Mouse (Mus musculus): ENCODE data around the gene Sult2a4.
"Not testable (repeated sequence)": the region's sequence is repeated elsewhere in the genome, so short reads cannot be mapped to it uniquely, and the experiment has no call there.

The Sult2a4 gene

DNA sequence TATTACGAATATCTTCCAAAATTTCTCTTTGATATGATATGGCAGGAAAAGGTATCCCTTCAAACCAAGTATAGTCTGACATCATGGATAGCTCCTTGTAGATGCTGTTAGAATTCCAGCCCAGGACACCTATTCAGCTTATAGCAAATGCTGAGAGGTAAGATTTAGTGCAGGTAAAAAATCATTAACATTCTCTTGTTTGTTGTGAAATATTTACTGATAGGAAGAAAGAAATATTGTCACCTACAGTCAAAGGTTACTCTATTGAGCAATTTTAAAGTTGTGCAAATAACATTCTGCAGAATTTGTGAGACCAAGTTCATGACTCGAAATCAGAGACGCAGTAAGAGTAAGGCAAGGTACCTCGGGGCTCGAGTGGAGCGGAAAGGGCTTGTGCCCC, at the start of gene Sult2a4:
Sult2a4 (minus strand) TSS at position 101 of the 400 bp plus-strand sequence.
- not testable (repeated sequence) for DNase-seq

DNA sequence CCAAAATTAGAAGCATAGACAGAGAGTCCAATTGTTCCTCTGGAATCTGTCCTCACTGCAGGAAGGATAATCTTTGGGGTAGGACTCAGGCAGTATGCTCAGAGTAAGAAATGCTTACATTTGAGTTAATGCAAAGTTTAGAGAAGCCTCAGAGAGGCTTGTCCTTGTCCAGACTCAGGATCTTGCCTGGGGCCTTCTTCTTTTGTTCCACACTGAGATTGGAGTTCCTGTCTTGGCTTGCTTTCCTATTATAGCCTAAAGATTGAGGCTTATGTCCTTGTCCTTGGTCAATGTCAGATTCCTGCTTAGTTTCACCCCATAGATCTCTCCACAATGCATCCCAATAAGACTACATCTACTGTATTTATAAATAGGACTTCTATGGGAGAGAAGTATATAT, 41.4 kb upstream of the Sult2a4 start:
- DNase-seq: not testable (repeated sequence)

DNA sequence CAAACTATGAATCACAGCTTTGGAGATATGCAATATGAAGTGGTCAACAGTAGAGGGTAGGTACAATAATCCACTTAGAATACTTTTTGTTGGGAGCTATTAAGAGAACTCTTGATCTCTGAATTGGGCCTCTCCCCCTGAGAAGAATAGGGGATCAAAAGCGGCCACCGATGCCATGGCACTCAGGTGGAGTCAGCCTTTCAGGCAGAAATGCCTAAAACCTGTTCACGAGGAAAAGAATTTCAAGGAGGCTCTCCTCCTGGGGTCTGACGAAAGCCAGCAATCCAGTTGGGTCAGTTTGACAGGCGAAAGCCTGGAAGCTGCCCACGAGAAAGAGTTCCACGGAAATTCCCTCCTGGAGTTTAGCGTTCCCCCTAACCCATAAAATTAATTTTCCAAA, 23.7 kb upstream of the Sult2a4 start:
- no peak for DNase-seq

DNA sequence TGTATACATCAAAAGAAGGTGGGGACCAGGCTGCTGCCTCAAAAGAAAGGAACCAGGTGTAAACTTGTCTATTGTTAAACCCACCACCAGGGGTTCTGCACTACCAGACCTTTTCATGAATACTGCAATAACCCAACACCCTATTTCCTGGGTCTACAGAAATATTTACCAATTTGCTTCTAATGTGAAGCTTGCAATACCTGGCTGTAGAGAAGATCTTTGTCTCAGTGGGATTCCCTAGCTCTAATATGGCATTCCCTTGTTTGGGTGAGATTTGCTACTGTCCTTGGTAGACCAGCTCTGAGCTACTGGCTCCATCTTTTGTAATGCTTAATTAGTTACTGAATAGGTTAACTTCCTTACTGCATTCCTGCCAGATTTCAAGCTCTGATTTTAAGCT, 21.3 kb upstream of the Sult2a4 start:
- DNase-seq: not testable (repeated sequence)
